Mouse (Mus musculus) thymus, adult 18-20 months (tissue): ENCODE measurements around the gene Nfatc3.
A peak's percentile ranks its signal among the peaks of the same experiment; 100 is the strongest.

Experiments
- DNase-seq, 2 experiments: peaks; one replicate each; pipeline ENCODE4 v3.0.0; 2022; ENCODE audit warnings: mixed read lengths in 2 of 2

Nfatc3 gene

GRCm38 (mm10) chr8:106127882-106128410 lies 69.3 kb downstream of the Nfatc3 start:
- DNase-seq, result no peak

DNA sequence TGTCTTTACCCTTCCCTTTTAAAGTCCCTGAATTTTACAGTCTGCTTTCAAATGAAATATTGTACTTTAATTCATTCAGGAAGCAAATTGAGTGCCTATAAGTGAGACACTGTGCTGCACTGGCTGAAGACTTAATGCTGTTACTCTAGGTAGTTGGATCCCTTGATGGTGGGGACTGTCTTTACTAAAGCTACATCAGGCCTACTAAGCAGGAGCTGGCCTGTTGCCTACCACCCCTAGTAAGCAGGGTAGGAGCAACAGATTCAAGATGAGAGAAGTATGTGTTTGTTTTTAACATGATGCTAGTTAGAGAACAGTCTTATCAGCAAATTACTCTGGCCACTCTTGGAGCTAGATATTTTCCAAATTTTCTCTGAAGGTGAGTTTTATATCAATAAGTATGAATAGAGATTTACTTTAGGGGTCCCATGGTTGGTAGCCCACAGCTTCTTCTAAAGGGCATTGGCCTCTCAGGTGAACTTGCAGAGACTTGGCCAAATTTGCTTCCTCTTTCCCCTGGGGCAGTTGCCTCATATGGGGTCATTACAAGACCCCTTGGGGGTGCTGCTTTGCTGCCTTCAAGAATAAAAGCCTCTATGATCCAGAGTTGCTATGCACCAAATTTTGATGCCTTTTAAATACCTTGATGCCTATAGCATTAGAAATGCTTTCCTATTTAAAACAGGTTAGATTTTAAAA lies 70.7 kb downstream of the Nfatc3 start:
- DNase-seq, result no peak

DNA sequence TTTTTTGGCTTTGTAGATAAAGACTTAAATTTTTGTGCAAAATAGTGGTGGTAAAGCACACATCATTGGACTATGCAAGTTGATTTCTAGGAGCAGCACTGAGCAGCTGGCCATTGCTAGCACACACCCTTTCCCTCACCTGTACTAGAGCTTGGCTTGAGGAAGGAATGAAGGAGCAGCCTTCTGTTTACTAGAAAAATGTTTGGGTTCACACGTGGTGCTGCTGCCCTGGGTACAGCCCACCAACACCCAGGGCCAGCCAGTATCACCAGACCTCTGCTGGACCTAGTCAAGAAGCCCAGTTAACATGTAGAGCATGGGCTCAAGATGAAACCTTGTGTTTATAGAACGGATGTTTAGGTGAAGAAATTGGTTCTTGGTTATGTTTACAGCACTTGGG lies 71.4 kb downstream of the Nfatc3 start:
- DNase-seq, result no peak

GRCm38 (mm10) chr8:106130505-106130904 lies 71.9 kb downstream of the Nfatc3 start:
- no peak for DNase-seq

- DNase-seq, result no peak
Measured at GRCm38 (mm10) chr8:106131021-106131420, 72.4 kb downstream of the Nfatc3 start.

DNA sequence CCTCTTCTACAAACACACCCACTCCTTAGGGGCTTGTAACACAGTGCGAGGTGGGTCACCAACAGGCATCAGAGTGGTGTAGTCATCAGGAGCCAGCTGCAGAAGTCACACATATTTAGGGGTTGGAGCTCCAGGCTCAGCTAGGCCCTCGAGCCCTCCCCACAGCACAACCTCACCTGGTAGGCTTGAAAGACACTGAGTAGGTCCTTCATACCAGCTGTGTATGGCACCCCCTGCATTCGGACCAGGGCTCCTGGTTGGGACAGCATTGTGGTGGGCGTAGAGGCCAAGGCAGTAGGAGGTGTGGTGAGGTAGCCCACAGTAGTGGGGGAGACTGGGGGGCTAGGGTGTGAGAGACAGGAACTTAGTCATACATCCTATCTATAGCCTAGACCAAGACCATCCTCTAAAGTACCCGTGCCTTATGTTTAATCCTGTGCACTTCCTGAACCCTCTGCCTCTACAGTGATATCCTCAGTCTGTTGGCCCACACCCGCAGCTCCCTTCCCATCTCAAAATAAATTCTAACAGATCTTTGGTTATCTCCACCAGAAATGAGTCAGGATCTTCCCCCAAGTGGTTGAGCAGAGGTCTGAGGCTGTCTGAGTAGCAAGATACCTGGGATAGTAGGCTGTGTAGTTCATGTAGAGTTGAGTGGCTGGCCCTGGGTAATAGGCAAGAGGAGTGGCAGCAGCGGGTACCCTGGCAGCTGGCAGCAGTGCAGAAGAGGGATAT lies 73.0 kb downstream of the Nfatc3 start:
- no peak for DNase-seq

- no peak for DNase-seq
Measured at GRCm38 (mm10) chr8:106132356-106132755, 73.7 kb downstream of the Nfatc3 start.

- DNase-seq, result no peak
Measured at GRCm38 (mm10) chr8:106133526-106133925, 74.9 kb downstream of the Nfatc3 start.

- DNase-seq, result no peak
Measured at GRCm38 (mm10) chr8:106133946-106134345, 75.3 kb downstream of the Nfatc3 start.

- no peak for DNase-seq
Measured at GRCm38 (mm10) chr8:106134751-106135571, 76.3 kb downstream of the Nfatc3 start.

- DNase-seq, result no peak
Measured at GRCm38 (mm10) chr8:106135672-106136071, 77.0 kb downstream of the Nfatc3 start.

- peak; percentile 48 to 54 for DNase-seq
Measured at GRCm38 (mm10) chr8:106136156-106137130, 77.8 kb downstream of the Nfatc3 start, which contains the start of gene Esrp2. Gene Esrp2, minus strand, starts transcription at chr8:106136974.

DNA sequence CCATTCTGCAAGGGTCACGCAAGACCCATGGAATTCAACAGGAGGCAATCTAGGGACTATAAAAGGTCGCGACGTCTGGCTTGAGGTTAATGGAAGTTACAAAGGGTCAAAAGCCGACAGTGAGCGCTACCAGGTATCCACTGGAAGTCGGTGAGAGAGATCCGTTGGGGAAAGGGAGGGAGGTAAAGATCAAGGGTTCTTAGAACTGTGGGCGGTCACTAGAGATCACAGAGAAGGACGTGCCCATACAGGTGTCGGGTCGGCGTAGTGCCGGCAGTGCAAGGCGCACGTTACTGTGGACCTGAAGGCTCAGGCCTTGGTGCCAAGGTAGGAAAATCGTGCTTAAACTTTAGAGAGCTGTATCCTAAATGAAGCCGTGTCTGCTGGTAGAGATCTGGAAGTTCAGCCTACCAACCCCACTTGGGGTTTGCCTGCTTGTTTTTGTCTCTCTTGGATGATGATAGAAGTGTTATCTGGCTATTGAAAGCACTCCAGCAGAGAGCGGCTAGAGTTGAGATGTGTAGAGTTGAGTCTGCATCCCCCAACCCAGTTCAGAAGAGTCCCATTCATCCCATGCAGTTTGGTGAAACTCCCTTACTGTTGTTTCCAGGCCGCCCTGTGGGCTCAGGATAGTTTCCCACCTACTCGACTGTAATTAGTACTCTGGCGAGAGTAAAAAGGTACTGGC lies 78.7 kb downstream of the Nfatc3 start:
- DNase-seq, result no peak

- no peak for DNase-seq
Measured at GRCm38 (mm10) chr8:106137906-106138477, 79.4 kb downstream of the Nfatc3 start.

- no peak for DNase-seq
Measured at GRCm38 (mm10) chr8:106138616-106139015, 80.0 kb downstream of the Nfatc3 start.

DNA sequence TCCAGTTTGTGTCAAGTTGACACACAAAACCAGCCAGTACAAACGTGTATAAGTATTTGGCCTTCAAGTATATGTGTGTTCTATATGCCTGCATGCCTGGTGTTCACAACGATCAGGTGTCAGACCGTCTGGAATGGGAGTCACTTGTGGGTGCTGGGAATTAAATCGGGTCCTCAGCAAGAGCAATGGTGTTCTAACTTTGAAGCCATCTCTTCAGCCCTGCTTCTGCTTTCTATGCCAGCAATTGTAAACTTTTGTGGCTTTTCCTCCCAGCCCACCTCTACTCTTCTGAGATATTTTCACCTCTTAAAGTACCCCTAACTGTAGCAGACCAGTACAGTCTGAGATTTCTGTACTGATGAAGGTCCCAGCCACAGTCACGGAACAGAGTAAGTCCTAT lies 81.6 kb downstream of the Nfatc3 start:
- no peak for DNase-seq

GRCm38 (mm10) chr8:106140769-106141168 lies 82.1 kb downstream of the Nfatc3 start:
- DNase-seq, result peak; percentile 52 to 64

DNA sequence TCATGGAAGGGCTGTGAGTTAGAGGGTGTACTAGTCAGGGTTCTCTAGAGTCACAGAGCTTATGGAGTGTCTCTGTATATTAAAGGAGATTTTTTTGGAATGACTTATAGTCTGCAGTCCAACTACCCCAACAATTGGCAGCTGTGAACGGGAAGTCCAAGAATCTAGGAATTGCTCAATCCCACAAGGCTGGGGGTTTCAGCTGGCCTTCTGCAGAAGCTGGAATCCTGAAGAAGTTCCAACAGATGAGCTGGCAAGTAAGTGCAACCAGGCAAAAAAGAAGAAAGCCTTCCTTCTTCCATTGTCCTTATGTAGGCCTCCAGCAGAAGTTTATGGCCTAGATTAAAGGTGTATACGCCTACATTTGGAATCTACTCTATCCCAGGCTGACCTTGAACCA lies 86.7 kb downstream of the Nfatc3 start:
- no peak for DNase-seq

DNA sequence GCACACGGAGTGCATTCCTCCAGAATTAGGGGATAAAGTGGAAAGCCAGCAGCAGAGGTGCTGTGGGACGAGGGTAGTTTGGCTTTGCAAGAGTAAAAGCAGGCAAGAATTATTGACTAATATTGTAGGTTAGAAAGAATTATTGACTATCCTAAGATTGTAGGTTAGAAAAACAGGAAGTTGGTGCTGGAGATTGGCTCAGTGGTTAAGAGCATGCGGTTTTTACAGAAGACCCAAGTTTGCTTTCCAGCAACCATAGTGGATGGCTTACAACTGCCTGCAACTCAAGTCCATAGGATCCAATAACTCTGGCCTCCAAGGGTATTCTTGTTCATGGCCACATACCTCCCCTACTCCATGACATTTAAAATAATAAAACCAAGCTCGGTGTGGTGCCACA lies 87.4 kb downstream of the Nfatc3 start:
- no peak for DNase-seq

DNA sequence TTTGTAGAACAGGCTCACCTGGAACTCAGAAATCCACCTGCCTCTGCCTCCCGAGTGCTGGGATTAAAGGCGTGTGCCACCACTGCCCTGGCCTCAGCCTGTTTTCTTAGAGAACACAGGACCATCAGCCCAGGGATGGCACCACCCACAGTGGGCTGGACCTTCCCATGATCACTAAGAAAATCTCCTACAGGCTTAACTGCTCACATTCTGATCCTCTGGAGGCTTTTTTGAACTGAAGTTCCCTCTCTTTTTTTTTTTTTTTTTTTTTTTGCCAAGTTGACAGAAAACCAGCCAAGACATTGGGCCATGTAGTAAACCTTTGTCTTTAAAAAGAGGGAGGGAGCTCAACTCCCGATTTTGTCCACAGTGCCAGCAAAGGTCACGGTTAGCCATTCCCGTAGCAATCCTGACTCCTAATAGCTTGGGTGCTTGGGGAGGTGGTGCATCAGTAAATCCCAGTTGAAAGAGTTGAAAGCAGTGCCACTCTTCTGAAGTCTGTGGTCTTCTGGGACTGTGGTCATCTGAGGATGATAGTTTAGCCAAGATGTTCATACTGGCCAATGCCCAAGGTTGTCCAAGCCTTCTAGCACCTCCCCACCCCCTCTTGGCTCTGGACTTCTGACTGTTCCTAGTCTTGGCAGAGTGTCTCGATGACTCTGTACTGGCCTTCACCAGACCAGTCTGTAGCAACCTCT lies 89.4 kb downstream of the Nfatc3 start:
- no peak for DNase-seq
